Mouse (Mus musculus): ENCODE data around the gene Dand5.

Gene Dand5

GRCm38 (mm10) chr8:84799999-84800831, 22.4 kb downstream of the Dand5 start, which contains the start of gene Nfix:
Gene Nfix (minus strand): TSS chr8:84800344.
- DNase-seq (ENCODE audit: low spot score in 2 of 2) = peak in 1 of 2 experiments; percentile 20

- DNase-seq (ENCODE audit: low spot score in 2 of 2) = no peak
Observed at GRCm38 (mm10) chr8:84799136-84799931, 23.3 kb downstream of the Dand5 start.

- DNase-seq (ENCODE audit: low spot score in 2 of 2) = no peak
Observed at GRCm38 (mm10) chr8:84798446-84799135, 24.0 kb downstream of the Dand5 start.

- no peak for DNase-seq (ENCODE audit: low spot score in 2 of 2)
Observed at GRCm38 (mm10) chr8:84797971-84798370, 24.7 kb downstream of the Dand5 start.

GRCm38 (mm10) chr8:84797256-84797797, 25.3 kb downstream of the Dand5 start:
- no peak for DNase-seq (ENCODE audit: low spot score in 2 of 2)

- no peak for DNase-seq (ENCODE audit: low spot score in 2 of 2)
Observed at GRCm38 (mm10) chr8:84794486-84794885, 28.1 kb downstream of the Dand5 start.

- no peak for DNase-seq (ENCODE audit: low spot score in 2 of 2)
Observed at GRCm38 (mm10) chr8:84793791-84794485, 28.7 kb downstream of the Dand5 start.

GRCm38 (mm10) chr8:84793134-84793533, 29.5 kb downstream of the Dand5 start:
- no peak for DNase-seq (ENCODE audit: low spot score in 2 of 2)

- DNase-seq (ENCODE audit: low spot score in 2 of 2) = no peak
Observed at GRCm38 (mm10) chr8:84792429-84792947, 30.1 kb downstream of the Dand5 start.

GRCm38 (mm10) chr8:84790537-84790936, 32.1 kb downstream of the Dand5 start:
- no peak for DNase-seq (ENCODE audit: low spot score in 2 of 2)

GRCm38 (mm10) chr8:84789855-84790486, 32.7 kb downstream of the Dand5 start:
- no peak for DNase-seq (ENCODE audit: low spot score in 2 of 2)

- no peak for DNase-seq (ENCODE audit: low spot score in 2 of 2)
Observed at GRCm38 (mm10) chr8:84789345-84789744, 33.3 kb downstream of the Dand5 start.

GRCm38 (mm10) chr8:84788896-84789295, 33.7 kb downstream of the Dand5 start:
- no peak for DNase-seq (ENCODE audit: low spot score in 2 of 2)

- DNase-seq (ENCODE audit: low spot score in 2 of 2) = no peak
Observed at GRCm38 (mm10) chr8:84787523-84788302, 34.9 kb downstream of the Dand5 start.

- no peak for DNase-seq (ENCODE audit: low spot score in 2 of 2)
Observed at GRCm38 (mm10) chr8:84786801-84787467, 35.7 kb downstream of the Dand5 start.

GRCm38 (mm10) chr8:84785756-84786677, 36.6 kb downstream of the Dand5 start:
- DNase-seq (ENCODE audit: low spot score in 2 of 2) = no peak

- no peak for DNase-seq (ENCODE audit: low spot score in 2 of 2)
Observed at GRCm38 (mm10) chr8:84785506-84785755, 37.2 kb downstream of the Dand5 start.
